Mouse (Mus musculus): ENCODE results near the gene Ssmem1. TPM values are rescaled to one million over a fixed set of nuclear protein-coding genes. Genes with fewer than 3 reads are reported as not detected.
A peak's percentile ranks its signal among the peaks of the same experiment; 100 is the strongest.

Gene Ssmem1
- polyA plus RNA-seq, 1 experiment, result 0.08 TPM

DNA sequence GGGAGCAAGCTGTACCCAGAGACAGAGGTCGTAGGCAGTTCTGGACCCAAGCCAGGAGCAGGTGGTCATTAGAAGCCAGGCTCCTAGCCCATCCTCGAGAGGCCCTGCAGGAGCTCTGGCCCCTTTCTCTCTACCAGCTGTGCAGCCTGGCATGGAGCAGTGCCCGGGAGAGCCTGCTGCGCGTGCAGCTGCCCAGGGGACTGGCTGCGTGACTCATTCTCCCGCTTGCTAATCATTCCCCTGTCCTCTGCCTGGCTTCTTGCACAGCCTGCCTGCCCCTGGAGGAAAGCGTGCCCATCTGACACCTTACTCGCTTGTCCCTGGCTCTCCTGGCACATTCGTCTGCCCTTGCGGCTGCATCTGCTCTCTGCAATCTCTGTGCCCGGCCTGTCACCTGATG, 40.3 kb upstream of the Ssmem1 start:
- Histone ChIP-seq H3K4me3 (replicated peaks; ENCODE audit: insufficient read depth, low read depth, low read length) (no peak overlapping the region), H3K27ac (ENCODE audit: insufficient read depth, low read length) (peak overlapping the region; percentile 44), H3K4me1 (ENCODE audit: control insufficient read depth, insufficient read depth, low read length) (peaks cover 18% of the 10 kb centered on the region), H3K27me3 (ENCODE audit: control insufficient read depth, insufficient read depth, low read length) (no peaks in the 10 kb centered on the region)
- WGBS, result 4% methylated on average over 12 of the region's 12 CpGs
- TF ChIP-seq CTCF (IDR thresholded peaks at IDR 0.05; ENCODE audit: borderline replicate concordance, insufficient read depth, low read depth, low read length), result no peak
- no peak; the same call in 1 of the 2 replicates for TF ChIP-seq POLR2A (IDR thresholded peaks at IDR 0.05; ENCODE audit: borderline replicate concordance, insufficient read depth, low read length)
- peak; percentile 89 to 92 for DNase-seq

DNA sequence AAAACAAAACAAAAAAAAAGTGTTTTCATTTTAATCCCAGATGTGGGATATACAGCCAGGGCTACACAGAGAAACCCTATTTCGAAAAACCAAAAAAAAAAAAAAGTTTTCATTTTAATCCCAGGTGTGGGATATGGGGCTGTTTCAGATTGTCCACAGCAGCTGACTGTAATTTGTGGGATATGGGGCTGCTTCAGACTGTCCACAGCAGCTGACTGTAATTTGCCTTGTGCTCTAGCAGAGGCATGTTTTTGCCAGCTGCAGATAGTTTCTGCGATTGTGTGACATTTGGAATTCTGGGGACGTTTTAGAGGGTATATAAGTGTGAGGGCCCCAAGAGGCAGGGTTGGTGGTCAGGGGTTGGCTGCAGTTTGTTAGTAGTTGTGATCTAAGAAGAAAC, 37.9 kb upstream of the Ssmem1 start:
- no peak overlapping the region for H3K4me3 ChIP-seq (replicated peaks; ENCODE audit: insufficient read depth, low read depth, low read length)
- H3K4me1 ChIP-seq (ENCODE audit: control insufficient read depth, insufficient read depth, low read length), result peaks cover 25% of the 10 kb centered on the region
- TF ChIP-seq CTCF (IDR thresholded peaks at IDR 0.05; ENCODE audit: borderline replicate concordance, insufficient read depth, low read depth, low read length), result no peak
- no peak for TF ChIP-seq POLR2A (IDR thresholded peaks at IDR 0.05; ENCODE audit: borderline replicate concordance, insufficient read depth, low read length)
- WGBS, result 90% methylated on average over 3 of the region's 3 CpGs
- no peaks in the 10 kb centered on the region for H3K27me3 ChIP-seq (ENCODE audit: control insufficient read depth, insufficient read depth, low read length)
- no peak overlapping the region for H3K27ac ChIP-seq (ENCODE audit: insufficient read depth, low read length)
- no peak for DNase-seq

DNA sequence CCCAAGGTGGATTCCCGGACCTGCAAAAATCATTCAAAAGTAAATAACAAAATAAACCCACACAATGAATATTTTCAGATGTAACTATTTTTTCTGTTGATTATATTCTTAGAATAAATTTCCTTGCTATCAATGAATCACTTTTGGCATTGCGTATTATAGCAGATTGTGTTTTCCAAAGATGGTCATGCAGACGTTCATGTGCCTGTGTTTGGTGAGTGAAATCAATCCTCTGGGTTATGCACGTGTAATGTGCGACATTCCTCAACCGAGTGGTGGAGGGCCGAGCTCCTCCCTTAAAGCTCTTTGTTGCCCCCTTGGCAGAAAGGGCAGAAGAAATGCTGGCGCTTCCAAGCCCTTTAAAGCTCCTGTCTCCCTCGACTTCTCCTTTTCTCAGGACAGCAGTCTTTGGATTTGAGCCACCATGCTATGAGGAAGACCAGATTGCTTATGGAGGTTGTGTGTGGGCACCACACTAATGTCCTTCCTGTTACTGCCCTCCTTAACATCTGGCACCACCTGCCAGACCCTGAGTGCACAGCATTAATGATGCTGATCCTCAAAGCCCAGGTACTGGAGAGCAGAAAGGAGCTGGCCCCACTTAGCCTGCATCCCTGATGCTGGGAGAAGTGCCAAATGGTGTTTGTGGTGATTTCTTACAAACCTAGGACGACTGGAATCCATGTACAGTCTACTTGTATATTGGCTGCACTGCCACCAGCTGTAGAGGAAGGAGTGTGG, 33.5 kb upstream of the Ssmem1 start:
- no peak for DNase-seq
- no peaks in the 10 kb centered on the region for H3K27me3 ChIP-seq (ENCODE audit: control insufficient read depth, insufficient read depth, low read length)
- H3K4me1 ChIP-seq (ENCODE audit: control insufficient read depth, insufficient read depth, low read length), result peaks cover 28% of the 10 kb centered on the region
- H3K27ac ChIP-seq (ENCODE audit: insufficient read depth, low read length), result peak overlapping the region; percentile 51; the same call in 1 of the 2 replicates
- WGBS, result 57% methylated on average over 10 of the region's 10 CpGs
- TF ChIP-seq CTCF (IDR thresholded peaks at IDR 0.05; ENCODE audit: borderline replicate concordance, insufficient read depth, low read depth, low read length) (no peak), POLR2A (IDR thresholded peaks at IDR 0.05; ENCODE audit: borderline replicate concordance, insufficient read depth, low read length) (no peak)
- H3K4me3 ChIP-seq (replicated peaks; ENCODE audit: insufficient read depth, low read depth, low read length), result no peak overlapping the region

DNA sequence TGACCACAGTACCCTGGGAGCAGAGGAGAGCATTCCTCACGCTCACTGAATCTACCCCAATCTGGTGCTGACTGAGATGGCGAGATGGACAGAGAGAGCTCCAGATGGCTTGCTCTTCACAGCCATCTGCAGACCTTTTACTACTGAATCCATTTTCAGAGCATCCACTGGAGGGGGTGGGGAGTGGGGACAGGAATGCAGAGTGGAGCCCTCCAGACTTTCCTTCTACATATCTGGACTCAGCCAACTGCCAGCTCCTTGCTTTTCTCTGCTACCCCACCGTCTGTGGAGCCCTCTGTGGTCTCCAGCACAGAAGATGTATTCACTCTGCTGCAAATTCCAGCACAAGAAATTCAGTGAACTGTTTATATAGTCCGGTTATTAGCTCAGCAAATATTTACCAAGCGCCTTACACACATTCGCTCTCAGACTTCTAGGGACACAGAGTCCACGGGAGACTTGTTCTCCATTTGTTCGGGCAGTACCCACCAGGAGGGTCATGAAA, 32.4 kb upstream of the Ssmem1 start:
- no peak overlapping the region for H3K4me3 ChIP-seq (replicated peaks; ENCODE audit: insufficient read depth, low read depth, low read length)
- WGBS, result 55% methylated on average over 8 of the region's 8 CpGs
- peak overlapping the region; percentile 51 for H3K27ac ChIP-seq (ENCODE audit: insufficient read depth, low read length)
- TF ChIP-seq POLR2A (IDR thresholded peaks at IDR 0.05; ENCODE audit: borderline replicate concordance, insufficient read depth, low read length) (0 out of 2 replicates have a peak, but pooled peaks have one; percentile 4), CTCF (IDR thresholded peaks at IDR 0.05; ENCODE audit: borderline replicate concordance, insufficient read depth, low read depth, low read length) (no peak)
- H3K27me3 ChIP-seq (ENCODE audit: control insufficient read depth, insufficient read depth, low read length), result no peaks in the 10 kb centered on the region
- H3K4me1 ChIP-seq (ENCODE audit: control insufficient read depth, insufficient read depth, low read length), result peaks cover 28% of the 10 kb centered on the region
- peak; percentile 60 to 74 for DNase-seq

DNA sequence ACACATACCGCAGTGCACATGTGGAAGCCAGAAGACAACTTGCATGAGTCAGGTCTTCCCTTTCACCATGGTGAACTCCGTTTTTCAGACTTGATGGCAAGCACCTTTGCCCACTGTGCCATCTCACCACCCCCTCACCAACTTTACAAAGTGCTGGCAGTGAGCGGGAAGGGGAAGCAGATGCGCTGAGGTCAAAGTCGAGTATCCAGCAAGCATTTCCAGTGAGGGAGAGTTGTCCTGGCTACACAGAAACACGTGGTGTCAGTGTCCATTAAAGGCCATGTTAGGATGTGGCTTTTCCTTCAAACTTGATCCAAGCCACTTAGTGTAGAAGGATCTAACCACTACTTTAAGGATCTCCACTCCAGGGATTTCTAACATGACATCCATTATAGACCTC, 31.9 kb upstream of the Ssmem1 start:
- TF ChIP-seq POLR2A (IDR thresholded peaks at IDR 0.05; ENCODE audit: borderline replicate concordance, insufficient read depth, low read length) (no peak), CTCF (IDR thresholded peaks at IDR 0.05; ENCODE audit: borderline replicate concordance, insufficient read depth, low read depth, low read length) (no peak)
- H3K27me3 ChIP-seq (ENCODE audit: control insufficient read depth, insufficient read depth, low read length), result no peaks in the 10 kb centered on the region
- WGBS, result 84% methylated on average over 6 of the region's 6 CpGs
- DNase-seq, result no peak
- peaks cover 28% of the 10 kb centered on the region for H3K4me1 ChIP-seq (ENCODE audit: control insufficient read depth, insufficient read depth, low read length)
- H3K4me3 ChIP-seq (replicated peaks; ENCODE audit: insufficient read depth, low read depth, low read length), result no peak overlapping the region
- peak overlapping the region; percentile 51; the same call in 1 of the 2 replicates for H3K27ac ChIP-seq (ENCODE audit: insufficient read depth, low read length)

DNA sequence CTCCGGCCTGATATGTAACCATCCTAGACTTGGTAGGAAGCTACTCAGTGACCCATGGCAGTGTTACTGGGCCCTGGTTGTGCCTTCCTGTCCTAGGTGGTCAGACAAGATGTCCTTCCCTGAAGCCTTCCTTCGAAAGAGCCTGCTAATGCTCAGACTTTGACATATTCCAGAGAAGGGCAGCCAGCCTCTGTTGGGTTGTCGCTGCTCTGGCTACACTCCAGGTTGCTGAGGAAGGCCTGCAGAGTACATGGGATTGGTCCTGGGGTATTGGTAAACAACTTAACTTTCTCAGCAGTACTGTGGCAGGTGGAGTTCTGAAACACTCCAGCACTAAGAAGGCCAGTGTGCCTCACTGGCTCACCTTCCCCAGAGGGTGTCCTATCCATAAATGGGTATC, 30.2 kb upstream of the Ssmem1 start:
- H3K4me3 ChIP-seq (replicated peaks; ENCODE audit: insufficient read depth, low read depth, low read length), result no peak overlapping the region
- WGBS, result 49% methylated on average over 3 of the region's 3 CpGs
- no peak for DNase-seq
- no peak overlapping the region; the same call in 1 of the 2 replicates for H3K27ac ChIP-seq (ENCODE audit: insufficient read depth, low read length)
- H3K27me3 ChIP-seq (ENCODE audit: control insufficient read depth, insufficient read depth, low read length), result no peaks in the 10 kb centered on the region
- H3K4me1 ChIP-seq (ENCODE audit: control insufficient read depth, insufficient read depth, low read length), result peaks cover 28% of the 10 kb centered on the region
- TF ChIP-seq CTCF (IDR thresholded peaks at IDR 0.05; ENCODE audit: borderline replicate concordance, insufficient read depth, low read depth, low read length) (no peak), POLR2A (IDR thresholded peaks at IDR 0.05; ENCODE audit: borderline replicate concordance, insufficient read depth, low read length) (no peak)

DNA sequence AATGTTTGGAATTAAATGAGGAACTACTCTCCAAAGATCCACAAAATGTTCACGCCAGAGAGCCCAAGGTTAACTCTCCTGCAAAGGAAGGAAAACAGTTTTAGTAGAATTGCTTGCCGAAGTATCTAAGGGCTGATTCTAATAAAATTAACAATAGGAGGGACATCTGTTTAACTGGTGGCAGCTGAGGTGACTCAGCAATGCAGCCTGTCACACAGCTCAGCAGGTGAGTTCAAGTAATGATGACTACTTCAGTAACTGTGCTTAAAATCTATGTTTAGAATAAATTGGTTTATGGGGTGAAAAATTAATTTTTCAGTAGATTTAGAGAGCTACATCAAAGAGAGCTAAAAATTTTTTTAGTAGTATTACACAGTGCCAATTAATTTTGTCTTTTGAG, 26.7 kb upstream of the Ssmem1 start:
- 71% methylated on average over 2 of the region's 2 CpGs for WGBS
- no peak overlapping the region for H3K4me3 ChIP-seq (replicated peaks; ENCODE audit: insufficient read depth, low read depth, low read length)
- TF ChIP-seq CTCF (IDR thresholded peaks at IDR 0.05; ENCODE audit: borderline replicate concordance, insufficient read depth, low read depth, low read length) (no peak), POLR2A (IDR thresholded peaks at IDR 0.05; ENCODE audit: borderline replicate concordance, insufficient read depth, low read length) (no peak)
- no peak for DNase-seq
- peaks cover 11% of the 10 kb centered on the region for H3K4me1 ChIP-seq (ENCODE audit: control insufficient read depth, insufficient read depth, low read length)
- H3K27ac ChIP-seq (ENCODE audit: insufficient read depth, low read length), result no peak overlapping the region
- H3K27me3 ChIP-seq (ENCODE audit: control insufficient read depth, insufficient read depth, low read length), result no peaks in the 10 kb centered on the region

DNA sequence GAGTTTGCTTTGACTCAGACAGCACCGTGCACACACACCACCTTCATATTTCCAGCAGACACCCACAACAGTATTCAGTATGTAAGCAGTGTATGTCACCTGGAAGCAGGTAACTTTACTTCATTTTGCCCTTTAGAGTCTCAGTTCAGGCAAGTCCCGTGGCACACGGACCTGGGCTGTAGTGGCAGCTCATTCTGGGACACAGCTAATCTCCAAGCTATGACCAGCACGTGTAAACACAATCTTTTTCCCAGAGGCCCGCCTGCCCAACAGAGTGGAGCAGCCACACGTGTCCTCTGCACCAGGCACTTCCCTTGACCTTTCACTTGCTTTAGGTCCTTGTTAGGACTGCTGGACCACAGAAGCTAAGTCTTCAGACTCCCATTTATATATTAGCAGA, 23.1 kb upstream of the Ssmem1 start:
- Histone ChIP-seq H3K4me3 (replicated peaks; ENCODE audit: insufficient read depth, low read depth, low read length) (no peak overlapping the region), H3K27ac (ENCODE audit: insufficient read depth, low read length) (no peak overlapping the region), H3K27me3 (ENCODE audit: control insufficient read depth, insufficient read depth, low read length) (no peaks in the 10 kb centered on the region), H3K4me1 (ENCODE audit: control insufficient read depth, insufficient read depth, low read length) (no peaks in the 10 kb centered on the region)
- no peak for TF ChIP-seq CTCF (IDR thresholded peaks at IDR 0.05; ENCODE audit: borderline replicate concordance, insufficient read depth, low read depth, low read length)
- TF ChIP-seq POLR2A (IDR thresholded peaks at IDR 0.05; ENCODE audit: borderline replicate concordance, insufficient read depth, low read length), result no peak
- no peak for DNase-seq
- WGBS, result 90% methylated on average over 6 of the region's 6 CpGs
